Mouse (Mus musculus) CD4-positive helper T cell, adult 2 months (primary cell): ENCODE results near the gene Siah1b.

Experiments used
- DNase-seq: peaks from one replicate; pipeline ENCODE4 v3.0.0-alpha.2; 2012; ENCODE audit warnings: low read depth, missing footprints, low spot score

The Siah1b gene

DNA sequence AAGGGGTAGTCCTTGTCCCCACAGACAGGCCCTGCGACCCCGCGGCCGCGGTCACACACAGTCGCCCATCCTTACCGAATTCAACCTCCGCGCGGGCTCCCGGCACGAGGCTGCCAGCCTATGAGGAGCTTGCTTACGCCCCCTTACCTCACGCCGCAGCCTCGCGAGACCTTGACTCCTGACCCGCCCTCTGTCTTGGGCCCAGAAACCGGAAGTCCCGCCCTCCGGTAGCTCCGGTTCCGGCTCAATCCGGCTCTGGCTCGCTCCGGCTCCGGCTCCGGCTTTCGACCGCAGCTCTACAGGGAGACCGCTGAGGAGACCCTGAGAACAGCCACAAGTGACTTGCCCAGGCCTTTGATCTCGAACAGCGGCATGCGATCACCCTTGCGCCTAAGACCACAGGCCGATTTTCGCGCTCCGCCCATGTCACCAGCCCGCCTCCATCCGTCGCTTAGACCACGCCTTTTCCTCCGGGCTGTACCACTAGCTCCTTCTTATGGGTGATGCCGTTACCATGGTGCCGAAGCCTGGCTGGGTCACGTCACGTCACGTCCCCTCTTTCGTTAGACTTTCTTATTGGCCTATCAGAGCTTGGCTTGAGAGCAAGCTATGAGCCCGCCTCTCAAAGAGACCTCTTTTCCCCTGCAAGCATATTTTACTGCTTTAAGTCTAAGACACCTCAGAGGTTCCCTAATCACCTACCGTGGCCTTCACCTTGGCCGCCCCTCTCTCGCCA, at the start of gene Siah1b:
TSS of gene Siah1b (minus strand) at position 454 of the 736 bp plus-strand sequence.
- peak; percentile 95 for DNase-seq

DNA sequence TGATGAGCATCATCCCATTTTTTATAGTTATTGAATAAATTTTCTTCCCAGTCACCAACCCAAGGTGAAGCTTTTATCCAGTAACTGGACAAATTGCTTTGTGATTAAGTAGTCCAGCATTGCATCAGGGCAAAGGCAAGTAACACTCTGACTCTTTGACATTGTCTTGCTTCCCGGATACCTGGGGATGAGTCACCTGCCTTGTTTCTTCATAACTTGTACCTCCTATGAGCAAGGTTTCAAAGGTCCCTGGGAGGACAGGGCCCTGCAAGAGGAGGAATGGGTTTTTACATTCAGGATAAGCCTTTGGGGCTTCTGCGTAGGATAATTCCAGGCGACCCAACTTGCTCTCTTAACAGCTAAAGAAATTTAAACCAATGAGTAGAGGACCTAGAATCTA, 47.6 kb upstream of the Siah1b start:
- DNase-seq: no peak

DNA sequence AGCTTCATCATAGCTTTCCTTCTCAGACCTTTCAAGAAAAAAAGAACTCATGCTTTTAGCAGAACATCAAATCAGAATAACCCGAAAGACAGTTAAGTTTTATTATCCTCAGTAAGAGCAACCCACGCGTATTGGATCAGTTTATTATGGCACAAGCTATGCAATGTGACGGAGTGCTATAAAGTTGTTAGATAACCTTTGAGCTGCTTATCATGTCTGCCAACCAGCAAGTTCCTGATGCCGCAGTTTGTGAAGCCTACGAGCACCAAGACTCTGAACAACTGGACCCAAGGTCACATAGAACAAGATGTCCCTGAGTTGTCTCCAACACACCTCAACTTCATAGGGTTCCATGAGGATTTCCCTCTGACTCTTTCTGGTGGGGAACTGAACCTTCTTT, 37.5 kb upstream of the Siah1b start:
- DNase-seq: no peak

DNA sequence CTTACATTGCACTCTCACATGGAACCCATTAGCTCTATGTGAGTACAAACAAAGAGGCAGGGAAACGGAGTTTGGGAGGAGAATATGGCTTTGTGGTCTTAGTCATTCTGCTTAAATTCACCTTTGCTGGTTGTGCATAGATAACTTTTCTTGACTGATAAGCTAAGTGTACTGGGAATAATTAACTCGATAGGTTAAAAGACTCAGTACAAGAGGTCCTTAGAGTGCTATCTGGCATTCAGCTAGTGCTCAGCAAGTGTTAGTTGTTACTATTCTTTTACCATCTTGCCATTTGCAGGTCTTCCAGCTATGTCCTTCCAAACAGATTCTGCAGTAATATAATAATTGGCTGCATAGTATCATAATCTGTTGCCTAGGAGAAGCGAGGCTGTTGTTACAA, 34.9 kb upstream of the Siah1b start:
- no peak for DNase-seq

DNA sequence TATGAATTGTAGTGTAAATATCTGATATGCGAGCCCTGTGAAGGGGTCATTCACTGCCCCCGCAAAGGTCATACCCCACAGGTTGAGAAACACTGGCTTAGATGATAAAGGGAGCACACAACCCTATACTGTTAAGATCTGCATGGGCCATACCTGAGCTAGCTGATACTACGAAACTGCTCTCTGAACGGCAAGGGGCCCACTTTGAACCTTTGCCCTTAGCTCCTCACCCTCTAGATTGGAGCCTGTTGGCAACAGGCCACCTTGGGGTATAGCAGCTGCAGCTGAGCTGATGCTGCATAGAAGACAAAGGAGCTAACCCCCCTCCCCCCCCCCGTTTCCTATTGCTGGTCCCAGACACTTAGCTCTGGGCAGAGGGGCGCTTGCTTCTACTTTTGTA, 26.4 kb upstream of the Siah1b start:
- no peak for DNase-seq

DNA sequence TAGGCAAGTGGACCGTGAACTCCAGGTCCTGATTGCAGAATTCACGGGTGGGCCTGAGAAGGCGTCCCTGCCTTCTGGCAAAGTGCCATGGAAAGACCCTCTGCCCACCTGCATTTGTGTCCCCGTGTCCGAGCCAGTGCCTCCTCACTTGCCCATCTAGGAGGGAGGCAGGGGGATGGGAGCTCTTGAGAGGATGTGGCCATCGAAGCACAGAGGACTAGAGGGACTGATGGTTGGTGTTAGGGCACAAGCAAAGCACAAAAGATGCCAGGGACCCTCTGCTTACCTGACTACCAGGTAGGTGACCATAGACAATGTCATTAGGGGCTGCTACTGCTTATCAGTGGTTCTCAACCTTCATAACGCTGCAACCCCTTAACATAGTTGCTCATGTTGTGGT, 25.9 kb upstream of the Siah1b start:
- DNase-seq: no peak

DNA sequence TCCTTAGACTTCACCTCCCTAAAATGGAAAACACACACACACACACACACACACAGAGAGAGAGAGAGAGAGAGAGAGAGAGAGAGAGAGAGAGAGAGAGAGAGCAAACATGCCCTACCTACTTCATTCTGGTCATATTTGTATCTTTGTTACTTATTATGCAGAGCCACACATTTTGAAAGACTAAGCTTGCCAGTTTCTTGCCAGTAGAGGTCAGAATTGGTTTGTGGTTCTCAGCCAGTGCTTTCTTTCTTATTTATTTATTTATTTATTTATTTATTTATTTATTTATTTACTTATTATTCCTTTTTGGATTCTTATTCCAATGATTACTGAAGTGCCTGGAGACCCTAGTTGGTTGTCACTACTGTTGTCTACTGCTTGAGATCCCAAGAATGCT, 25.2 kb upstream of the Siah1b start:
- no peak for DNase-seq

DNA sequence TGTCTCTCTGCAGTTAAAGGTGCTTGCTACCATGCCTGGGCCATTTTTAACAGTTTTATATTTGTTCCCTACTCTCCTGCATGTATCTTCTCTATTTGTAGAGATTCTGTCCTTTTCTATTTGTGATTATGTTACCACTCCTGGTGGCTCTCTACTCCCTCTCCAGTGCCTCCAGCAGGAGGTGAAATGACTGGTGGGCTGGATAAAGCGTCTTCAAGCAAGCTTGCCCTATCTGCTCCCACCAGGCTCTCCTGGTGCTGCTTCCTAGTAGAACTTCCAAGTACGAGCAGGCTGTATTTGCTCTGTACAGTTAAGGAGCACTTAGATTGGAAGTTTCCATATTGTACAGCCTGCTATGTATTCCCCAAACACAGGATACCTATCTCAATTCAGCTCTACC, 19.5 kb upstream of the Siah1b start:
- no peak for DNase-seq

DNA sequence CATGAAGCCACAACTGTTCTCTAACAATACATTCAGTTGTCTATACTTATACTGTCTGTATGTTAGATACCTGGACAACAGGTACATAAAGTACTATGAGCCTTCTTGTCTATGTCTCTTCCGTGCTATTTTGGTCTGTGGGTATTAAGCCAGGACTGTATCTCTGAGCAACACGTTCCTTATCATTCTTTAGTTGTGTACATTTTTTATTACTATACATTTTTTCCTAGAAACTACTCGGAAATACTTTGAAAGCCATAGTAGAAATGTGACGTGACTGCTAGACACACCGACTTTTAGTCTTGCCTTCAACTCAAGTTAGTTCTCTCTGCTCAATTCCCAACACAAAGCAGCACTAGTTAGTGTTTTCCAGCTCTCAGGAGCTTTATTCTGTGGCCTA, 17.1 kb upstream of the Siah1b start:
- no peak for DNase-seq

DNA sequence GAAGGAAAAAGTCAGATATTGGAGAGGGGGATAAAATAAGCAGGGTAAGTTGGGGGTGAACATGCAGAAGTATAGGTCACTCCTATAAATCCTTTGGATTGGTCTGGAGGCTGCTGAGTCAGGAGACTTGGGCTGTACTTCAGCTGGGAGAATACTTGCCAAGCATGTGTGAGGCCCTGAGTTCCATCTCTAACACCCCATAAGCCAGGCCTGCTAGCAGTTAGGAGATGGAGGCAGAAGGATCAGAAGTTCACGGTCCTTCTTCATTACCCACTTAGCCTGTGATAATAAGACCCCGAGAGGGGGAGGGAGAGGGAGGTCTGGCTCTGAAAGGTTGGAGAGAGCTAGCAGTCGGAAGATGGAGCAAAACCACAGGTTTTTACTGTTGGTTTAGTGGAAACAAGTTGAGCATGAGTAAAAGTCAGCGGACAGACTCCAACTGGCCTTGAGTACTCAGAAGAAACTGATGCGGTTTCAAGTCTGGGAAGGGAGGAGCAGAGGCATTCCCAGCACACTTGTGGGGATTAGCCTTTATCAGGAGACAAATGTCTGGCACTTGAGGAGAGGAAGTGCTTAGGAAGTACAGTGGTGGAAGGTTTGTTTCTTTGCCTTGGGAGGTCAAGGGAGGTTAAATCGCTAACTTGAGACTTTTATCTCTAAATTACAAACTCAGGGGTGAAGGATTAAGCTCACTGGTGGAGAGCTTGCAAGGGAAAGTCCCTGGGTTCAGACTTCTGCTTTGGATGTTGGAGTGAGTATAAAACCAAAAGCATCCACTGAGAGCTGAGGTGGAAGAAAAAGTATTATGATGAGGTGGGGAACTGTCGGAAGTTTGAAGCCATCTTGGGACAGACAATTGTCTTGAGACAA, 16.2 kb upstream of the Siah1b start:
- no peak for DNase-seq

DNA sequence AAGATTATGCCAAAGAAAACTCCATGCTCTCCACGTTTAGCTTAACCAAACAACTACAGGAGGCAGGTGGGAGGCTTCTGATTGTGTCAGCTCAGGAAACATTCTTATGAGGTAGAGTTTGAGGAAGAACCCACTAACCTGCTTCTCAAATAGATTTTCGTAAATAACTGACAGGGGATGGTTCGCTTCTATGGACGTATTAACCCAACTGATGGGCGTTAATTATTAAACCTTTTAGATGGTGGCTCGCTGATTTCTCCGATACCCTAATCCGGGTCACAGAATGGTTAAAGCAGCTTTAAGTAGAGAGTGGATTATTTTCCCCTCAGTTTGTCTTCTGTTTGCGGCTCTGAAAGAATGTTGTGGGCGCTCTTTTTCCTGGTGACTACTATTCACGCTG, 13.6 kb upstream of the Siah1b start:
- DNase-seq: no peak

DNA sequence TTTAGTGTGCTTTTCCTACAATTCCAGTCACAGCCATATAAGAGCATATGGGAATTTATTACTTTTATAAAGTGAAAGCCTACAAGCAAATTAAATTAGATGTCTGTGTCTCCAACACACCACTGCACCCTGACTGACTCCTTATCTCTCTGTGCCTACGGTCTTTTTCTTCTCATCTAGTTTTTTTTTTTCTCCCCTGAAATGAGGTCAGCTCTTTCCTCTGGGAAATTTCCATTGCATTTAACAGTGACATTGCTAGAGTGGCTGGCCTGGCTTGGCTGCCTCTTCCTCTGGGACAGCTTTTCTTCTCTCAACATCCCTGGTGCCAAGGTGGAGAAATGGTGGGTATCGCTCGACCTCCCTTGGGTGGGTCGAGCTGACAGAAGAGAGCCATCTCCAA, 12.3 kb upstream of the Siah1b start, which contains the start of gene Cltrn:
TSS of gene Cltrn (plus strand) at position 249 of the 400 bp plus-strand sequence.
- DNase-seq: no peak

DNA sequence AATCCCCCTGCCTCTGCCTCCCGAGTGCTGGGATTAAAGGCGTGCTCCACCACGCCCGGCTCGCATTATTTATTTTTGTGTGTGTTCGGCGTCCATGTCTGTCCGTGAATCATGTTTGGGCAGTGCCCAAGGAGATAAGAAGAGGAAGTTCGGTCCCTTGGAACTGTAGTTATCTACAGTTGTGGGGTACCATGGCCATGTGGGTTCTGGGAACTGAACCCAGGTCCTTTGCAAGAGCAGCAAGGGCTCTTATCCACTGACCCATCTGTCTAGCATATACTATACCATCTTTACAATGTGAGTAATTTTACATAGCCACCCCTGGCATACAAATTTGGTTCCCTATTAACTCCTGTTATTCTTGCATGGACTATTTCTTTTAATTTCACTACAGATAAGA, 5.7 kb upstream of the Siah1b start:
- no peak for DNase-seq

DNA sequence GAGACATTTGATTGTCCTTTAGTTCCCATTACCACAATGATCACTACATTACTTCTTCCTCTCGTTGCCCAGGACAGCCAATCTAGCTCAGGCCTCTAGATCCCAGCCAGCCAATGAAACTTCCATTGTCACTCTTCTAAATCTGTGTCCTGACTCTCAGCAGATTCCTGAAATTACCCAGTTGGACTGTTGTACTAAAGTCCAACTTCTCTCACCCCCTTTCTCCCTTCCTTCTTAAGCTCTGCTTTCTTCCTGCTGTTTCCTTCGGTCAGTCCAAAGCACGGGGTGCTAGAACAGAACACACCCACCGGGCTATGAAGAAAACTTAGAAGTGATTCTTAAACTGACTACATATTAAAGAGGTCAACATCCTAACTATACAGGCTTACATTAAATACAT, 7.3 kb downstream of the Siah1b start:
- DNase-seq: no peak

DNA sequence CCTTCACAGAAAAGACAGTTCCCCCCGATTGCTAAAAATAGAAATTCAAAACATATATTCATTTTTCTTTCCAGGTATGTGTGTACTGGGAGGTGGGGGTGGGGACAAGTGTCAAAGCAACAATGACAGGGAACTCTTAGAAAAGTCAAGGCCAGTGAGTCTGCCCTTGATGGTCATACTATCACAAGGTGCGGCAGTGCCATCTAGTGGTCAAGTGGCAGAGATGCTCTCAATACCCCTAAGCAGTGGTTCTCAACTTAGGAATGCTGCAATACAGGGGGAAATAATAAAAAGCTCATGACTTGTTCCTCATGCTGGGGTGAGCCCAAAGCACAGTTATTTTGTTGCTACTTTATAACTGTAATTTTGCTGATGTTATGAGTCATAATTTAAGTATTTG, 10.1 kb downstream of the Siah1b start:
- DNase-seq: peak; percentile 70

DNA sequence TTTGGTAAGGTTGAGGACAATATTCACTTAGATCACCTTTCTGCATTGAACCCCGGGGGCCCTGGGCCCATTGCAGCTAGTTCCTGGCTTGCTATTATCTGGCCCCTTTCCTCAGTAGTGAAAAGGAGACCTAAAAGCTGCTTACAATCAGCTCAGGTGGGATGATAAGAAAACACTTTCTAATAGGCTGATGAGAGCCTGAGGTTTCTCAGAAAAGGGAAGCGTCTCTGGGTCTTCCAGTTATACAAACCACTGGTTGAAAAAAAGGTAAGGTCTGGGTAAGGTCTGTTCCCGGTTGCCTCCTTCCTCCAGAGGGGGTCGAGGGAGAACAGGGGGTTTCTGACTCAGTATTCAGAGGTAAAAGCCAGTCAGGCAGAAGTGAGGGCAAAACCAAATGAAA, 17.2 kb downstream of the Siah1b start:
- no peak for DNase-seq

DNA sequence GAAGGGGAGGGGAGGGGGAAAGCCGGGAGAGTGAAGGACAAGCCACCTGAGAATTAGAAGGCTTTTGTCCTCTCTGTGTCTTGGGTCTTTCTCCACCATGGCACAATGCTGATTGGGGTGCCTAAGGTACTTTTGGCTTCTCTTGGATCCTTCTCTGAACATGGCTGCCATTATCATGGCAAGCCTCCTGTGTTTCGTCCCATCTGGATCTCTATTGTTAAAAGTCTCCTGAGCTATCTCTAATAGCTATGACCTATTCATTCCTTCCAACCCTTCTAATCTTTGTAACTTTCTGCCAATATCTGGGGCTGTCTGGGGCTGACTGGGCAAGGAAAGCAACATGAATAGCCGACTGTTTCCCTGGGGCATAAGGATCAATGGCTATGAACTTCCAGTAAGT, 17.8 kb downstream of the Siah1b start:
- no peak for DNase-seq

DNA sequence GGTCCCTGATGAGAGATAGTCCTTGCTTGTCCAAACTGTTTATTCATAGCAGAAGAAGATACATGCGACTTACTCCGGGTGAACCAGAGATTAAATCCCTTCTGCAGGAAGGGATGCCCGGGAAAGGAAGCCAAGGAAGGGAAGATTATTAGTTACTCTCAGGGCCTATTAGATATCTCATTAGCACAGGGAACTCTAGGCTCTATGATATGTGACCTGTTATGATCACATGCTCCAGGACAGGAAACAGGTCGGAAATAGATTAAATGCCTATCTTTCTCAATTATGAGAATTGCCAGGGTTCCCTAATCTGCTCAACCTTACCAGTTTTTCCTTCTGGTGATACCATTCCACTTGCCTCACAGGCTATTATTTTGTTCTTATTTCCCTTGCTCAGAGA, 20.6 kb downstream of the Siah1b start:
- no peak for DNase-seq

DNA sequence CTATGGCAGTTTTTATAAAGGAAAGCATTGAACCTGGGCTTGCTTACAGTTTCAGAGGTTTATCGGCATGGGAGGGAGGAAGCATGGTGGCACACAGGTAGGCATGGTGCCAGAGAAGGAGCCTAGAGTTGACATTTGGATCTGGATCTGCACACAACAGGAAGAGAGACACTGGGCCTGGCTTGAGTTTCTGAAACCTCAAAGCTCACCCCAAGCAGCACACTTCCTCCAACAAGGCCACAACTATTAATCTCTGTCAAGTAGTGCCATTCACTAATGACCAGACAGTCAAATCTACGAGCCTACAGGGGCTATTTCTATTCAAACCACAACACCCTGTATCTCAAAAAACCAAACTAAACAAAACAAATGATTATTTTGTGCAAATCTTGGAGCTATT, 29.6 kb downstream of the Siah1b start:
- no peak for DNase-seq

DNA sequence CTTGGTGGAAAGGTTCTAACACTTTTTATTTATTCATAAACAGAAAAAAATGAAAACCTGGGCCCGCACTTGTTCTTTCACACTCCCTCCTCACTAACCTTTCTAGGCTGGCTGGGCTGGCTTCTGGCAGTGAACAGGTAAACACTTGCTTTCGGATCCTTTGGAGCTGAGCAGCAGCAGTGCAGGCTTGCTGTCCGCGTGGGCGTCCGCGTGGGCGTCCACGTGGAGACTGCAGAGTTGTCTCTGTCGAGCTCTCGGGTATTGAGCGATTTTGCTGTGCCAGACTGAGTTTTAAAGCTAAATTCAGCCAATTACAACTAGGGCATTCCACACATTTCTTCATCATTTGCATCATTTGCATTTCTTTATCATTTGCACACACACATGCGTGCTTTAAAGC, 34.2 kb downstream of the Siah1b start:
- no peak for DNase-seq

DNA sequence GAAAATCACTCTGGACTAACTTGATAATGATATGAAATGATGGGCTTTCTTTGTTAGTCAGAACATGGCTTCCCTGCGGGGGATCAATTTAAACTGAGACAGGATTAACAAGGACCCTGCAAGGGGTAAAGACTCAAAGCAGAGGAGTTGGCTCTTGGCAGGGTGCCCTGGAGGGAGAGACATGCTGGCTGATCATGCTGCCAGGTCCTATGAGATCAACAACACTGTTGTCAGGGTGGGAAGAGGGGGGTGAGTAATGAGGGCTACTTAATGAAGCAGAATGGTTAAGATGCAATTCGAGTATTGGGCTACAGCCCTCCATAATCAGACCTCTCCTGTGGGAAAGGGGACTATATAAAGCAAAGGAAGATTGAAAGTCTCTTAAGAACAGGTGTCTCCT, 37.4 kb downstream of the Siah1b start:
- no peak for DNase-seq

DNA sequence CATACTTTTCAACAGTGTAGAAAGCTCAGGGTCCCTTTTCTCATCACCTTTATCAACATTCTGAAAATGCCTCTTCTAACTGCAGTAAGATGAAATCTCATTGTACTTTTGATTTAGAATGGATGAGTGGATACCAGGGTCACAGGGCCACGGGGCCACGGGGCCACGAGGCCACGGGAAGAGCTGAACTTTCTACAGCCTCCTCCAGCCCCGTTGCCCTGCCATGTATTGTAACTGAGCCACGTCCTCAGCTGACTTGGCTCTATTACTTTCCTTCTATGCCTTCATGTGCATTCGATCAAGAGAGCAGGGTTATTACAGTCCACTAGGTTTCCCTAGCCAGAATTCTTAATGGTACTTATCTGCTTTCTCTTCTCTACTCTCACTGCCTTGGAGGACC, 40.4 kb downstream of the Siah1b start:
- no peak for DNase-seq

DNA sequence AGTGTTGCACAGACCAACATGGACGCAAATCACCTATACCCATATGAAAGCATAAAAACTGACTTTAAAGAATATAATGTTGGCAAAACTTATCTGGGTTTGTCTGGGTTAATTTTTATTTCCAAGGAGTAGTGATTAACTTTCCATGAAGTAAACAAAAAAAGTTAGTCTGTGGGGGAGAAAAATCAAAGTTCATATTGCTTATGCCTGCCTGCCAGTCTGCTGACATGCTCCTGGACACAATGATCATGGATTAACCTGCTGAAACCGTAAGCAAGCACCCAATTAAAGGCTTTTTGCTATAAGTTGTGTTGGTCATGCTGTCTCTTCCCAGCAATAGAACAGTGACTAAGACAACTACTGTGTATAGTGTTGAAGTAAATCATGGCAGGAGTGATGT, 40.9 kb downstream of the Siah1b start:
- DNase-seq: no peak
